ENCODE assay signal across 9 mouse cellular contexts in genomic region chr3:84906528-84906927, GRCm38 (mm10).
A peak's percentile ranks its signal among the peaks of the same experiment; 100 is the strongest.
DNase-seq lines count a peak whose midpoint lies in the region; ATAC-seq and TF ChIP-seq lines count a peak whose summit lies in the region.
"Had no signal": no experiment of that assay in that cellular context is flagged by ENCODE, and none has a peak within 500 bp of the region (broad histone marks: within the 10 kb centered on the region; RNA-seq: fewer than 3 reads in every experiment).

No protein-coding gene starts in this region.

- H3K4me3 ChIP-seq in hindbrain, postnatal 0 days (ENCODE audit: low read length), result no peak overlapping the region
- H3K4me3 ChIP-seq in hindbrain, embryonic 13.5 days, result no peak overlapping the region
- no peak overlapping the region for H3K4me3 ChIP-seq in MEL (ENCODE audit: control insufficient read depth in 1 of 2, insufficient read depth in 1 of 2, low read depth in 2 of 2, low read length in 2 of 2)
- no peak overlapping the region for H3K4me3 ChIP-seq in stomach, postnatal 0 days (ENCODE audit: low read depth, low read length)
- H3K4me3 ChIP-seq: embryonic facial prominence, embryonic 12.5 days had no signal

- TF ChIP-seq CTCF in hindbrain, postnatal 0 days (IDR thresholded peaks at IDR 0.05; ENCODE audit: low read depth), result peak; percentile 69
- TF ChIP-seq CTCF in MEL (IDR thresholded peaks at IDR 0.05 in 2 of 3, conservative IDR thresholded peaks at IDR 0.05 in 1 of 3; ENCODE audit: control insufficient read depth in 1 of 3, insufficient read depth in 1 of 3, low read depth in 2 of 3, low read length in 3 of 3, poor library complexity in 1 of 3, severe bottlenecking in 1 of 3), result peak; percentile 20 to 79 (median 62); a peak in 4 of 6 replicates
- peak; percentile 79 for TF ChIP-seq CTCF in stomach, postnatal 0 days (IDR thresholded peaks at IDR 0.05; ENCODE audit: low read depth)

- DNase-seq in hindbrain, postnatal 0 days (ENCODE audit: low spot score), result peak; percentile 62
- DNase-seq in A20 (ENCODE audit: low read depth, low spot score) (peak; percentile 57), MEL (ENCODE audit: low read depth, low spot score) (peak; percentile 78)
- DNase-seq in forelimb bud, embryonic 11.5 days (ENCODE audit: low read depth, low spot score), result peak; percentile 40
- peak; percentile 38 for DNase-seq in stomach, postnatal 0 days (ENCODE audit: low spot score)
- no peak for DNase-seq in left cerebral cortex, adult 11 months (ENCODE audit: low spot score)
- no peak for DNase-seq in layer of hippocampus, adult 9-10 months (ENCODE audit: low spot score)

- TF ChIP-seq POLR2A in MEL (IDR thresholded peaks at IDR 0.05; ENCODE audit: control insufficient read depth in 1 of 2, insufficient read depth in 1 of 2, low read depth in 1 of 2, low read length in 2 of 2, poor library complexity in 1 of 2), result no peak

- H3K36me3 ChIP-seq in hindbrain, postnatal 0 days (ENCODE audit: insufficient read depth, low read length), result no peaks in the 10 kb centered on the region
- H3K36me3 ChIP-seq in hindbrain, embryonic 13.5 days, result no peaks in the 10 kb centered on the region
- H3K36me3 ChIP-seq in MEL (ENCODE audit: control insufficient read depth in 1 of 2, insufficient read depth in 2 of 2, low read length in 2 of 2), result peaks cover 0 to 5% of the 10 kb centered on the region in 2 experiments; a peak in 3 of 4 replicates
- H3K36me3 ChIP-seq in stomach, postnatal 0 days (ENCODE audit: control insufficient read depth, insufficient read depth, low read length), result peaks cover 4% of the 10 kb centered on the region; the same call in 1 of the 2 replicates
- H3K36me3 ChIP-seq: embryonic facial prominence, embryonic 12.5 days had no signal

- no peak for TF ChIP-seq EP300 in MEL (IDR thresholded peaks at IDR 0.05; ENCODE audit: low read depth in 1 of 2, low read length in 2 of 2)
- TF ChIP-seq EP300 in stomach, postnatal 0 days (optimal IDR thresholded peaks at IDR 0.05), result no peak

- H3K9ac ChIP-seq in hindbrain, postnatal 0 days (replicated peaks; ENCODE audit: low read length), result no peak overlapping the region
- no peak overlapping the region for H3K9ac ChIP-seq in hindbrain, embryonic 13.5 days
- H3K9ac ChIP-seq in MEL (ENCODE audit: control insufficient read depth, low read depth, low read length, poor library complexity, severe bottlenecking), result no peak overlapping the region
- no peak overlapping the region for H3K9ac ChIP-seq in stomach, postnatal 0 days (ENCODE audit: low read length)
- H3K9ac ChIP-seq: embryonic facial prominence, embryonic 12.5 days had no signal

- no peak for ATAC-seq in hindbrain, postnatal 0 days
- ATAC-seq in hindbrain, embryonic 13.5 days (ENCODE audit: low FRiP score), result no peak
- ATAC-seq in stomach, postnatal 0 days (ENCODE audit: low FRiP score, low TSS enrichment), result 0 out of 2 replicates have a peak, but pooled peaks have one; percentile 65

- no peaks in the 10 kb centered on the region for H3K27me3 ChIP-seq in hindbrain, postnatal 0 days (ENCODE audit: insufficient read depth, low read length)
- H3K27me3 ChIP-seq in hindbrain, embryonic 13.5 days, result no peaks in the 10 kb centered on the region
- no peaks in the 10 kb centered on the region for H3K27me3 ChIP-seq in MEL (ENCODE audit: control insufficient read depth in 1 of 2, insufficient read depth in 2 of 2, low read length in 2 of 2)
- no peaks in the 10 kb centered on the region for H3K27me3 ChIP-seq in stomach, postnatal 0 days (ENCODE audit: control insufficient read depth, insufficient read depth, low read length)
- H3K27me3 ChIP-seq: embryonic facial prominence, embryonic 12.5 days had no signal

- TF ChIP-seq RAD21 in MEL (IDR thresholded peaks at IDR 0.05; ENCODE audit: low read depth, low read length), result peak; percentile 81

- no peaks in the 10 kb centered on the region; the same call in 1 of the 2 replicates for H3K79me2 ChIP-seq in MEL (ENCODE audit: control insufficient read depth, insufficient read depth, low read length, poor library complexity)

- no peaks in the 10 kb centered on the region for H3K4me1 ChIP-seq in hindbrain, postnatal 0 days (ENCODE audit: insufficient read depth, low read length)
- 0 out of 2 replicates have a peak, but pooled peaks cover 4% of the 10 kb centered on the region for H3K4me1 ChIP-seq in hindbrain, embryonic 13.5 days (replicated peaks)
- 0 out of 4 replicates have a peak, but pooled peaks cover 0 to 2% of the 10 kb centered on the region in 2 experiments for H3K4me1 ChIP-seq in MEL (ENCODE audit: control insufficient read depth in 1 of 2, insufficient read depth in 2 of 2, low read length in 2 of 2)
- H3K4me1 ChIP-seq in stomach, postnatal 0 days (replicated peaks; ENCODE audit: control insufficient read depth, insufficient read depth), result no peaks in the 10 kb centered on the region
- H3K4me1 ChIP-seq: embryonic facial prominence, embryonic 12.5 days had no signal

- no peaks in the 10 kb centered on the region for H3K9me3 ChIP-seq in hindbrain, postnatal 0 days (ENCODE audit: low read length)
- no peaks in the 10 kb centered on the region for H3K9me3 ChIP-seq in hindbrain, embryonic 13.5 days
- H3K9me3 ChIP-seq in MEL (replicated peaks; ENCODE audit: insufficient read depth, low read length), result no peaks in the 10 kb centered on the region
- H3K9me3 ChIP-seq in stomach, postnatal 0 days (ENCODE audit: control insufficient read depth, low read length), result no peaks in the 10 kb centered on the region
- H3K9me3 ChIP-seq: embryonic facial prominence, embryonic 12.5 days had no signal

- no peak overlapping the region for H3K27ac ChIP-seq in hindbrain, postnatal 0 days
- H3K27ac ChIP-seq in hindbrain, embryonic 13.5 days, result no peak overlapping the region
- no peak overlapping the region for H3K27ac ChIP-seq in MEL (ENCODE audit: control insufficient read depth, low read depth, low read length)
- no peak overlapping the region for H3K27ac ChIP-seq in stomach, postnatal 0 days (replicated peaks)
- H3K27ac ChIP-seq: embryonic facial prominence, embryonic 12.5 days had no signal

- WGBS in hindbrain, postnatal 0 days, result 12% methylated on average over 1 of the region's 1 CpGs
- 34% methylated on average over 1 of the region's 1 CpGs for WGBS in hindbrain, embryonic 13.5 days
- 15% methylated on average over 1 of the region's 1 CpGs for WGBS in stomach, postnatal 0 days

- H3K4me2 ChIP-seq in hindbrain, postnatal 0 days (ENCODE audit: low read depth, low read length), result no peak overlapping the region
- H3K4me2 ChIP-seq in hindbrain, embryonic 13.5 days, result no peak overlapping the region
- H3K4me2 ChIP-seq in stomach, postnatal 0 days (replicated peaks; ENCODE audit: low read depth), result no peak overlapping the region
- H3K4me2 ChIP-seq: embryonic facial prominence, embryonic 12.5 days had no signal

TF ChIP-seq in MEL, 35 proteins besides CTCF, POLR2A, EP300 and RAD21:
- TF ChIP-seq ZC3H11A (IDR thresholded peaks at IDR 0.05; ENCODE audit: low read depth, low read length), result peak; percentile 62
- 0 out of 2 replicates have a peak, but pooled peaks have one; percentile 22 for TF ChIP-seq GATA1 (IDR thresholded peaks at IDR 0.05; ENCODE audit: low read depth, low read length)
- TF ChIP-seq SMC3 (IDR thresholded peaks at IDR 0.05; ENCODE audit: low read depth, low read length), result peak; percentile 64
- TF ChIP-seq USF2 (IDR thresholded peaks at IDR 0.05; ENCODE audit: borderline replicate concordance in 1 of 2, insufficient read depth in 1 of 2, low read depth in 1 of 2, low read length in 2 of 2), result no peak
- no peak for TF ChIP-seq ZKSCAN1 (IDR thresholded peaks at IDR 0.05; ENCODE audit: low read depth, low read length)

Comparison
In these comparisons a context has a peak if more than half of its experiments do, and no peak if none do; other contexts are left out.
1. DNase-seq: peak in hindbrain, postnatal 0 days (single experiment), A20 (single experiment), MEL (single experiment), forelimb bud, embryonic 11.5 days (single experiment) and stomach, postnatal 0 days (single experiment); none in left cerebral cortex, adult 11 months (single experiment) and layer of hippocampus, adult 9-10 months (single experiment).
2. Peak in every context shown above with its lines, with median percentiles within 50 percentile points of each other: CTCF ChIP-seq.